Mouse (Mus musculus) neural tube, embryonic 11.5 days (tissue): ENCODE measurements around the gene Hoxa6. TPM values are rescaled to one million over a fixed set of nuclear protein-coding genes. Genes with fewer than 3 reads are reported as not detected.

Source experiments
- ATAC-seq: fragments of 200-750 bp; cut with Nextera tagmentation; 2 replicates; pipeline ENCODE4 v1.8.0; 2017; ENCODE audit warnings: moderate number of reproducible peaks, mild to moderate bottlenecking, moderate TSS enrichment, moderate library complexity; ENCODE audit not compliant: insufficient read depth, low FRiP score, low TSS enrichment
- DNase-seq: peaks from one replicate; pipeline ENCODE4 v3.0.0-alpha.2; 2015; ENCODE audit warnings: low spot score
- H3K27ac ChIP-seq: fragments of 300-500 bp; sonication (generic); 2 replicates; pipeline ENCODE4 v1.5.1; 2014; ENCODE audit warnings: low read depth, mild to moderate bottlenecking, low read length
- H3K27me3 ChIP-seq: fragments of 300-500 bp; sonication (generic); 2 replicates; pipeline ENCODE4 v1.6.1; 2014; ENCODE audit warnings: mild to moderate bottlenecking, low read length, mixed read lengths; ENCODE audit not compliant: control insufficient read depth, insufficient read depth
- H3K36me3 ChIP-seq: fragments of 300-500 bp; sonication (generic); 2 replicates; pipeline ENCODE4 v1.6.1; 2014; ENCODE audit warnings: mild to moderate bottlenecking, low read length, moderate library complexity, mixed read lengths; ENCODE audit not compliant: control insufficient read depth, insufficient read depth
- H3K4me1 ChIP-seq: fragments of 300-500 bp; sonication (generic); 2 replicates; pipeline ENCODE4 v1.6.1; 2014; ENCODE audit warnings: low read length, mixed read lengths; ENCODE audit not compliant: control insufficient read depth, insufficient read depth
- H3K4me2 ChIP-seq: fragments of 300-500 bp; sonication (generic); 2 replicates; pipeline ENCODE4 v1.6.1; 2014; ENCODE audit warnings: low read depth, mild to moderate bottlenecking, moderate library complexity
- H3K4me3 ChIP-seq: fragments of 300-500 bp; sonication (generic); 2 replicates; pipeline ENCODE4 v1.5.1; 2014; ENCODE audit warnings: low read depth, low read length
- H3K9ac ChIP-seq: fragments of 300-500 bp; sonication (generic); 2 replicates; pipeline ENCODE4 v1.6.1; 2014; ENCODE audit warnings: mild to moderate bottlenecking, low read length
- H3K9me3 ChIP-seq: fragments of 300-500 bp; sonication (generic); 2 replicates; pipeline ENCODE4 v1.6.1; 2016; ENCODE audit warnings: low read length; ENCODE audit not compliant: control insufficient read depth
- WGBS: fragments of 180-500 bp; shearing (Covaris S2); extraction: QIAGEN DNeasy Blood & Tissue Kit; methylation state at CpG from one replicate; pipeline ENCODE4 v1.1.7; 2014; 5-methylcytosine and 5-hydroxymethylcytosine counted together
- polyA plus RNA-seq: library from polyadenylated mRNA; unstranded; fragments of >200 nt; fragmentation: Nextera tagmentation; extraction: Ambion mirVana; gene quantifications from 2 replicates; pipeline ENCODE4 v1.2.1, GENCODE M21; 2014

The Hoxa6 gene
- polyA plus RNA-seq, 1 experiment from 2014 or later, result 16.0 TPM

DNA sequence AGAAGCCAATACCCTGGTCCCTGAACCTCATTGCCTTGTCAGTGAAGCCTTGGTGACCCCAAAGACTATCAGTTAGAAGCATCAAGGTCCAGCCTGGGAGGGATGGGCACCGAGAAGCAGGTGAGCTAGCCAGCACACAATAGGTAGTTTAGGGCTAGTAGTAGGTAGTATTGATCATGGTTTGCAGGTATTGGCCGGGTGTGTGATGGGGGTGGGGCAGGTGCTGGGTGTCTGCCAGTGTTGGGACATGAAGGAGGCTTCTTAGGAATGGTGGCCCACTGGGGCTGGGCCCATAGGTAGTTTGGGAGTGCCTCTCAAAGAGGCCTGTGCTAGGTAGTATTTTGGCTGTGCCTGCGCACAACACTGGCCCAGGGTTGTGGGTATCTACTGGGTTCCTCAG, 6.5 kb upstream of the Hoxa6 start:
- no peak for DNase-seq
- no peak for ATAC-seq

DNA sequence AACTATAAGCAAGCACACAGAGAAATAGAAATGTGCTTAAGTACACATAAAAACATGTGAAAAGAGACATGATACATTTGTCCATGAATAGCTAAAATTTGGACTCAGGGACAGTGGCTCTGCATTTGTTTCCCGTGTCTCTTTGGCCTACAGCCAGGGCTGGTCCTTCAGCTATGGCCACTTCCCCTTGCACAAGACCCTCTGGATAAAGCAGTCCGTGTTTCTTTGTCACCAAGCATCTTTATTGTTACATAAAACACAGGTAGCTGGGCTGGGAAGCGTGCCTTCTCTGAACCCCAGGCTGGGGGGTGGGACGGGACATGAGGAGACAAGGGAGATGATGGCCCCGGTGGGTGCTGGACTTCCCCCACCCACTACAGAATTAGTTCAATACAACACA, 5.7 kb upstream of the Hoxa6 start:
- 11% methylated on average over 5 of the region's 5 CpGs for WGBS
- peaks cover 4% of the 10 kb centered on the region; the same call in 1 of the 2 replicates for H3K27me3 ChIP-seq
- H3K27ac ChIP-seq, result peak overlapping the region; percentile 100
- peak overlapping the region; percentile 87 for H3K4me3 ChIP-seq
- peaks cover 25% of the 10 kb centered on the region for H3K4me1 ChIP-seq
- peak overlapping the region; percentile 99 for H3K4me2 ChIP-seq
- H3K9me3 ChIP-seq, result no peaks in the 10 kb centered on the region
- DNase-seq (no peak), ATAC-seq (no peak)
- peak overlapping the region; percentile 99 for H3K9ac ChIP-seq
- no peaks in the 10 kb centered on the region for H3K36me3 ChIP-seq

More for the DNA sequence above, 6.5 kb upstream of the Hoxa6 start:
- Histone ChIP-seq H3K4me3 (peak overlapping the region; percentile 87), H3K27ac (peak overlapping the region; percentile 100), H3K9me3 (no peaks in the 10 kb centered on the region), H3K27me3 (peaks cover 4% of the 10 kb centered on the region; the same call in 1 of the 2 replicates), H3K4me1 (peaks cover 21% of the 10 kb centered on the region), H3K4me2 (peak overlapping the region; percentile 99), H3K36me3 (no peaks in the 10 kb centered on the region), H3K9ac (peak overlapping the region; percentile 99)
- WGBS, result 10% methylated on average over 3 of the region's 3 CpGs

DNA sequence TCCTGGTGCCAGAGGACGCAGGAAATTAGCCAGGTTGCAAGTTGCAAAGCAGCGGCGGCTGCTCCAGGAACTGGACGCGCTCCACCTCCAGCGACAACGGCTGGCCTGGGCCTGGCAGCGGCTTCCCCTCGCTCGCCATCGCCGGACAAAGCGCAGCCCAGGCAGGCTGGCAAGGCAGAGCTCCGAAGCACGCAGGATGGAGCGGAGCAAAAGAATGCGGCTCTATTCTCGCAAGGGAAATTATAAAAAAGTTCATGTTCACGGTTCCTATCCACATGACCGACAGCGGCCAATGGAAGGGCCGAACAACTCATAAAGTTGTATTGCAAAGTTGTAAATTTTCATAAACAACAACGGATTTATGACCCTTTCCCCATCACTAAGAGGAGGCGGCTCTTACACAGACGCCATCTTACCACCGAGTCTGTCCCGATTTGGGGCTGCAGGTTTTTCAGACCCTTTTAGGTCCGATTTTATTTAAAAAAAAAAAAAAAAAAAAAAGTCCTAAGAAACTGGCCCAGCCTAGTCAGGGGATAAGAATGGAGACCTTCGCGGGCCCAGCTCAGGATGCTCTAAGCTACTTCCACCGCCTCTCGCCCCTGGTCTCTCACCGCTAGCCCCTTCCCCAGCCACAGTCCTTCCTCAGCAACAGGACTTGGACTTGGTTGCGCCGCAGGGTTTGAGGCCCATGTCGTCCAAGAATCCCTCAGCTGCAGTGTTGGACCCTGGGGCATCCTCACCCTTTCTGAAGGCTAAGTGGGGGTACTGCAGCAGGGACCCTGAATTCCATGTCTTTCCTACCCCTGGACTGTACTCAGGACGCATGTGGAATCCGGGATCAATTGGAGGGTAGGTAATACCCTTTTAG, 4.8 kb upstream of the Hoxa6 start, which contains the start of the genes Hoxa3 and Gm28308:
Hoxa3 (minus strand) TSS at position 218 of the 868 bp plus-strand sequence.
Gm28308 (minus strand) TSS at position 221 of the 868 bp plus-strand sequence.
- H3K36me3 ChIP-seq, result no peaks in the 10 kb centered on the region
- H3K9ac ChIP-seq, result peak within 1 kb of the TSS; percentile 99
- peak within 1 kb of the TSS; percentile 87 for H3K4me3 ChIP-seq
- peak within 1 kb of the TSS; percentile 99 for H3K4me2 ChIP-seq
- H3K27ac ChIP-seq, result peak within 1 kb of the TSS; percentile 100
- H3K4me1 ChIP-seq, result peaks cover 28% of the 10 kb centered on the region
- WGBS, result 4% methylated on average over 38 of the region's 38 CpGs
- no peaks in the 10 kb centered on the region for H3K9me3 ChIP-seq
- DNase-seq, result peak; percentile 68
- peaks cover 4% of the 10 kb centered on the region; the same call in 1 of the 2 replicates for H3K27me3 ChIP-seq
- ATAC-seq, result peak; percentile 49; the same call in 1 of the 2 replicates

DNA sequence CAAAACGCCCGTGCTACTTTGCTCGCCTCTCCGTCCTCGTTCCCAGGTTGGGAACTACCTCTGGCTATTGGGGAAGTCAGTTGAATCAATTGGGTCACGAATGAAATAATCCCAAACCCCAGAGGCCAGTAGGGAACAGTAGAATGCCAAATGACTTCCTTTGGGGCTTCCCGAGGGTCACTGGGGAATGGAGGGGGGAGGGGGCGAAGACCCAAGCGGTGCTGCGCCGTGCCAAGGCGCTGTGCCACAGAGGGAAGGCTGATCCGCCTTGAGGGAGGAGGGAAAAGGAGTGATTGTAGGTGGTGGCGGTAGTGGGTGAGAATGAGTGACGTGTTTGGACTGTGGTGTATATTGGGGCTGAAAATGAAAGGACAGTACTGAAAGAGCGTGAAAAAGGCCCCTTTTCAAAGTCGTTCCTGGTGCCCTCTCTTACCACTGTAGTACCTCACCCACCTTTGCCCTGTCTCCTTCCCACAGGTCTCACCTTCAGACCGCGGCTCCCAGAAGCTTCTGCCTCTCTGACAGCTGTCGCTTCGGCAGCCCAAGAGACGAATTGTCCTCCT, 4.1 kb upstream of the Hoxa6 start:
- H3K9me3 ChIP-seq, result no peaks in the 10 kb centered on the region
- H3K4me2 ChIP-seq, result peak overlapping the region; percentile 99
- 2% methylated on average over 22 of the region's 22 CpGs for WGBS
- peak overlapping the region; percentile 100 for H3K27ac ChIP-seq
- no peaks in the 10 kb centered on the region for H3K36me3 ChIP-seq
- DNase-seq (peak; percentile 48), ATAC-seq (no peak)
- H3K9ac ChIP-seq, result peak overlapping the region; percentile 99
- peaks cover 23% of the 10 kb centered on the region for H3K4me1 ChIP-seq
- H3K27me3 ChIP-seq, result peaks cover 4% of the 10 kb centered on the region; the same call in 1 of the 2 replicates
- H3K4me3 ChIP-seq, result peak overlapping the region; percentile 87

DNA sequence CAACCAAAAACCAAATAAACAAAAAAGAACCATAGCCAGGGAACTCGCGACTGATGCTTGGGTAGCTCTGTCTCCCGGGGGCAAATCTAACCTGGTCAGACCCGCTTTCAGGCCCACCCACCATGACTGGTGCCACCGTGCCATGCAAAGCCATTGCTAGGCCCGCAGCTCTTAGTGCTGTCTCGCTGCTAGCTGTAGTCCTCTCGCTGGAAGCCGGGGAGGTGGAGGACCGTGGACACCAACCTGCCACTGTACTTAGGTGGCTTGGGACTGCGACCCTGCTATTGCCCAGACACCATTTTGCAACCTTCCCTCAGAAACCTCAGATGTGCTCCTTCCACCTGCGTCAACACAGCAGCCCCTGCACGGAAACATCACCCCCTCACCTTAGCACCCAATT, 3.4 kb upstream of the Hoxa6 start:
- WGBS, result under 1% methylated on average over 13 of the region's 13 CpGs
- peaks cover 28% of the 10 kb centered on the region for H3K4me1 ChIP-seq
- H3K27me3 ChIP-seq, result peaks cover 4% of the 10 kb centered on the region; the same call in 1 of the 2 replicates
- no peaks in the 10 kb centered on the region for H3K36me3 ChIP-seq
- H3K9me3 ChIP-seq, result no peaks in the 10 kb centered on the region
- ATAC-seq, result no peak
- peak; percentile 50 for DNase-seq
- peak overlapping the region; percentile 87 for H3K4me3 ChIP-seq
- H3K27ac ChIP-seq, result peak overlapping the region; percentile 100
- peak overlapping the region; percentile 99 for H3K9ac ChIP-seq
- peak overlapping the region; percentile 99 for H3K4me2 ChIP-seq

DNA sequence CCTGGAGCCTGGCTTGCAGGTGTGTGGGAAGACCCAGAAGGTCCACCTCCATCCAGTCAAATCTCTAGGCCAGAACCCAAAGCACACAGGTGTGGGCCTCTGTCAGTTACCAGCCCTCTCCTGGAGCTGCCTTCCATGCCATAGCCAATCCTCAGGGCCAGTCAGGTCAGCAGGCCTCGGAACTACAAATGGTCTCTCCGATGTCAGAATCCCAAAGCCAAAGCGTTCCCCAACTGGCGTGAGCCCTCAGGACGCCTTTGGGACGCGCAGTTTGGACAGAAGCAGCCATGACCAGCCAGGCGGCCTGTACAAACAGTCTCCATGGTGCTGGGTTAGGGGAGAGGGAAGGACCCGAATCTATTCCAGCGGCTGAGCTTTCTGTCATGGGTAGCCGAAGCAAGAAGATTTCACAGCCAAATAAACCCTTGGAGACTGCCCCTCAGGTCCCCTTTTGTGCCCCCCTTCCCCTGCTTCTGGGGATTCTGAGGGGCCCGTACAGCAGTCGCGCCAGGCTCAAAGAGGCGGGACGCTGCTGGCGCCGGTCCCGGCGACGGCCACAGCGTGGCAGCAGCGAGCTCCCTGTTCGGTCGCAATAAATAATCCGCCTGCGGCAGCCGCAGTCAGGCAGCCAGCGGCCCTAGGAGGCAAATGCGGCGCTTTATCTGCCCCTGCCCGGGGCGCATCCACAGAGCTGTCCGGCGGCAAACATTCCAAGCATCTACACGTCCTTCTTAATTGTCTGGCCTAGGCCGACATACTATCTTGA, 2.8 kb upstream of the Hoxa6 start:
- H3K4me3 ChIP-seq, result peak overlapping the region; percentile 87
- no peaks in the 10 kb centered on the region; the same call in 1 of the 2 replicates for H3K36me3 ChIP-seq
- H3K9me3 ChIP-seq, result no peaks in the 10 kb centered on the region
- DNase-seq, result peak; percentile 91
- peak overlapping the region; percentile 100 for H3K27ac ChIP-seq
- H3K9ac ChIP-seq, result peak overlapping the region; percentile 99
- ATAC-seq, result peak; percentile 25
- H3K4me2 ChIP-seq, result peak overlapping the region; percentile 99
- peaks cover 33% of the 10 kb centered on the region for H3K4me1 ChIP-seq
- peaks cover 4% of the 10 kb centered on the region; the same call in 1 of the 2 replicates for H3K27me3 ChIP-seq
- WGBS, result under 1% methylated on average over 37 of the region's 37 CpGs

DNA sequence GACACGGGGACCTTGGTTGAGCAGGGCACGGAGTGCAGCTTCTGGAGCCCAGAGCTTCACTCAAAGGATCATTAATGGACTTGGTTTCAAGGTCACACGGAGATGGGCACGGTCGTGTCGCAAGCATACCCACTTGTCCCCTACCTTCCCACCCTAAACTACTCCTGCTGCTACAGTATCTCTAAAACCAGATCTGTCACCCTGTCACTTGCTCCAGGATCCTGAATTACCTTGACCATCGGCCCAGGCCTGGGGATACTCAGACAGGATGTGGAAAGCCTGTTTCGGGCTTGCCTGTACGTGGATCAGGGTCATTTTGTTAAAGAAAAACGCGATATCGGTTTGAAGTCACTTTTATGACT, 1.1 kb upstream of the Hoxa6 start:
- peak overlapping the region; percentile 100 for H3K27ac ChIP-seq
- DNase-seq (no peak), ATAC-seq (no peak)
- WGBS, result 4% methylated on average over 12 of the region's 12 CpGs
- H3K4me3 ChIP-seq, result peak overlapping the region; percentile 87
- peaks cover 43% of the 10 kb centered on the region for H3K4me1 ChIP-seq
- peaks cover 7% of the 10 kb centered on the region for H3K36me3 ChIP-seq
- H3K27me3 ChIP-seq, result no peaks in the 10 kb centered on the region
- H3K9me3 ChIP-seq, result no peaks in the 10 kb centered on the region
- peak overlapping the region; percentile 99 for H3K9ac ChIP-seq
- H3K4me2 ChIP-seq, result peak overlapping the region; percentile 99
